Mouse (Mus musculus) midbrain, postnatal 0 days (tissue): ENCODE data around the gene Gm21954. TPM values are rescaled to one million over a fixed set of nuclear protein-coding genes. Genes with fewer than 3 reads are reported as not detected.

Experiments used
- ATAC-seq: fragments of 200-750 bp; cut with Nextera tagmentation; 2 replicates; pipeline ENCODE4 v1.8.0; 2017; ENCODE audit warnings: moderate number of reproducible peaks, mild to moderate bottlenecking, moderate TSS enrichment, moderate library complexity; ENCODE audit not compliant: low FRiP score
- DNase-seq: peaks from one replicate; pipeline ENCODE4 v3.0.0-alpha.2; 2015; ENCODE audit warnings: low spot score
- H3K27ac ChIP-seq: fragments of 300-500 bp; sonication (generic); 2 replicates; pipeline ENCODE4 v1.5.1; 2014; ENCODE audit warnings: low read depth, mild to moderate bottlenecking, low read length, mixed read lengths
- H3K27me3 ChIP-seq: fragments of 300-500 bp; sonication (generic); 2 replicates; pipeline ENCODE4 v1.6.1; 2014; ENCODE audit warnings: low read length, control low read depth, mixed read lengths; ENCODE audit not compliant: insufficient read depth
- H3K36me3 ChIP-seq: fragments of 300-500 bp; sonication (generic); 2 replicates; pipeline ENCODE4 v1.6.1; 2014; ENCODE audit warnings: low read length, control low read depth, mixed read lengths; ENCODE audit not compliant: insufficient read depth
- H3K4me1 ChIP-seq: fragments of 300-500 bp; sonication (generic); 2 replicates; pipeline ENCODE4 v1.6.1; 2014; ENCODE audit warnings: mild to moderate bottlenecking, control low read depth, antibody characterized with exemption, low read length, mixed read lengths; ENCODE audit not compliant: insufficient read depth
- H3K4me2 ChIP-seq: fragments of 300-500 bp; sonication (generic); 2 replicates; pipeline ENCODE4 v1.6.1; 2014; ENCODE audit warnings: low read depth, mild to moderate bottlenecking, low read length, mixed read lengths; ENCODE audit not compliant: poor library complexity, severe bottlenecking
- H3K4me3 ChIP-seq: fragments of 300-500 bp; sonication (generic); 2 replicates; pipeline ENCODE4 v1.5.1; 2014; ENCODE audit warnings: low read depth, mild to moderate bottlenecking, low read length, moderate library complexity
- H3K9ac ChIP-seq: fragments of 300-500 bp; sonication (generic); replicated peaks from 2 replicates; pipeline ENCODE4 v1.6.1; 2014; ENCODE audit warnings: mild to moderate bottlenecking, low read length, moderate library complexity, mixed read lengths; ENCODE audit not compliant: poor library complexity, severe bottlenecking
- H3K9me3 ChIP-seq: fragments of 300-500 bp; sonication (generic); 2 replicates; pipeline ENCODE4 v1.6.1; 2016; ENCODE audit warnings: low read length, control low read depth
- CTCF ChIP-seq: IDR thresholded peaks from 2 replicates; pipeline ENCODE4 v1.5.1; 2016; ENCODE audit warnings: antibody characterized with exemption, mild to moderate bottlenecking
- WGBS: fragments of 180-500 bp; shearing (Covaris S2); extraction: QIAGEN DNeasy Blood & Tissue Kit; methylation state at CpG from one replicate; pipeline ENCODE4 v1.1.7; 2014; 5-methylcytosine and 5-hydroxymethylcytosine counted together
- polyA plus RNA-seq: library from polyadenylated mRNA; unstranded; fragments of >200 nt; fragmentation: Nextera tagmentation; extraction: Ambion mirVana; gene quantifications from 2 replicates; pipeline ENCODE4 v1.2.1, GENCODE M21; 2015
- total RNA-seq: library from RNA; depleted of rRNA; stranded (reverse); fragments of >200 nt; gene quantifications from 2 replicates; pipeline ENCODE4 v1.2.3, GENCODE M21; 2014

The Gm21954 gene
- total and polyA plus RNA-seq, 2 experiments from 2014 or later: not detected

DNA sequence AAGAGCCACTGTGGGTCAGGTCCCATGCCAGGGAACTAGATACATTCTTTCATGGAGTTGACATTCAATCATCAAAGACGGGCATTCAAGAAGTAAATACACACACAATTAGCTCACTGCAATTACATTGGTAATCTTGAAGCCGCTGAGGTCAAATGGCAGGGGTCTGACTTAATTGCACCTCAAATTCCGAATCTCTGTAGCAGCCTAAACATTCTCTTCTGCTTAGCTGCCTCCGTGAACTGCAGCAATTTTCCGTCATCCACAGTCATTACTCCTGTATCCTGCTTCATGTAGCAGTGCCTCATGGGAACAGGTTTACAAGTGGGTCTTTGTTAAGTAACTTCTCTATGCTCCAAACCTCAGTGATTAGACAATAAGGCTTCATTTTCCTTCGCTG is 20.0 kb upstream of the Gm21954 start:
- H3K27ac ChIP-seq: no peak overlapping the region
- no peak overlapping the region for H3K4me3 ChIP-seq
- no peak for ATAC-seq
- WGBS: 64% methylated on average over 6 of the region's 6 CpGs
- DNase-seq: no peak
- peaks cover 25% of the 10 kb centered on the region; the same call in 1 of the 2 replicates for H3K36me3 ChIP-seq
- H3K9ac ChIP-seq: no peak overlapping the region
- no peaks in the 10 kb centered on the region for H3K4me1 ChIP-seq
- no peak overlapping the region for H3K4me2 ChIP-seq
- no peak for TF ChIP-seq CTCF
- H3K9me3 ChIP-seq: no peaks in the 10 kb centered on the region
- no peaks in the 10 kb centered on the region for H3K27me3 ChIP-seq

DNA sequence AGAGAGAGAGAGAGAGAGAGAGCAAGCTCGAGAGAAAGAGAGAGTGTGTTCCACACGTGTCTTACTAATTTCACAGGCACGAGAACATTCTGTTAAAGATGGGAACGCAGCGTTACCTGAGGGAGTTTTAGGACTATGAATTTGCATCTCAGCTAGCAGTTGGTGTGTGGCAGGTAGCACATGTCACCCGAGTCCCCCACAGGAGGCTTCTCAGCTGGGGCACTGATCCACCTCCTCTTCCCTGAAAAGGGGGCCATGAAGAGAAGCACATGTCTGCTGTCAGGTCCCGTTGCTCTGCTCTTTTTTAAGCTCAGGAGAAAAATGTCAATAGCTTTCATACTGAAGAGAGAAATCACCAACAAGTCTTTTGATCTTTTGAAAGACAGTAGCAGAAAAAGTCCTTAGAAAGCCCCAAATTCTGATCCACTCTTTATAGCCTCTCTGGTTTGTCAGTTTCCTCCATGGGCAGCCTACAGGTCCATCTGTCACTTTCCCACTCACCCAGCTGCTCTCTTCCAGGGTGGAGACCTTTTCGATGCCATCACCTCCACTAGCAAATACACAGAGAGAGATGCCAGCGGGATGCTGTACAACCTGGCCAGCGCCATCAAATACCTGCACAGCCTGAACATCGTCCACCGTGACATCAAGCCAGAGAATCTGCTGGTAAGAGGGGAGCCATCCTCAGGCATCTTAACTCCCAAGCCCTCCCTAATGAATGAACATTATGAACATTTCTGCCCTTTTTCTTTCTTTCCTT is 17.4 kb upstream of the Gm21954 start:
- Histone ChIP-seq H3K4me3 (no peak overlapping the region), H3K4me1 (no peaks in the 10 kb centered on the region), H3K9me3 (no peaks in the 10 kb centered on the region), H3K27ac (no peak overlapping the region), H3K27me3 (no peaks in the 10 kb centered on the region), H3K9ac (no peak overlapping the region), H3K4me2 (no peak overlapping the region), H3K36me3 (peaks cover 25% of the 10 kb centered on the region; the same call in 1 of the 2 replicates)
- ATAC-seq: no peak
- DNase-seq: peak; percentile 17
- 73% methylated on average over 12 of the region's 12 CpGs for WGBS
- TF ChIP-seq CTCF: no peak

DNA sequence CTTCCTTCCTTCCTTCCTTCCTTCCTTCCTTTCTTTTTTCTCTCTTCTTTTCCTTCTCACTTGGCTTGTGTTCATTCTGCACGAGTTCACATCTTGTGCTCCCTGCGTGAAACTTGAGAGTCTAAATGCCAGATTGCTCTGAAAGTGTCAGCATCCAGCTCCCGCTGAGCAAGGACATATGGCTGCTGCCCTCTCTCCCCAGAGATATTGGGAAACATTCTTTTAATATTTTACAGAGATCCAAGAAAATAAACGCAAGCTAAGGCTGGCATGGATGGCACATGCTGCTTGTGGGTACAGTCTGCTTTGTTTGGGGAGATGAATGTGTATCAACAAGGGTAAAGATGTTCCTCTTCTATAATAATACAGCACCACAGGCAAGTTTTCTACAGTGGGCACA is 11.3 kb upstream of the Gm21954 start:
- WGBS: 54% methylated on average over 4 of the region's 4 CpGs
- Histone ChIP-seq H3K4me1 (no peaks in the 10 kb centered on the region), H3K4me2 (no peak overlapping the region), H3K27me3 (no peaks in the 10 kb centered on the region), H3K27ac (no peak overlapping the region), H3K36me3 (peaks cover 15% of the 10 kb centered on the region; the same call in 1 of the 2 replicates), H3K9me3 (no peaks in the 10 kb centered on the region), H3K4me3 (no peak overlapping the region), H3K9ac (no peak overlapping the region)
- ATAC-seq (no peak), DNase-seq (peak; percentile 44)
- no peak for TF ChIP-seq CTCF

DNA sequence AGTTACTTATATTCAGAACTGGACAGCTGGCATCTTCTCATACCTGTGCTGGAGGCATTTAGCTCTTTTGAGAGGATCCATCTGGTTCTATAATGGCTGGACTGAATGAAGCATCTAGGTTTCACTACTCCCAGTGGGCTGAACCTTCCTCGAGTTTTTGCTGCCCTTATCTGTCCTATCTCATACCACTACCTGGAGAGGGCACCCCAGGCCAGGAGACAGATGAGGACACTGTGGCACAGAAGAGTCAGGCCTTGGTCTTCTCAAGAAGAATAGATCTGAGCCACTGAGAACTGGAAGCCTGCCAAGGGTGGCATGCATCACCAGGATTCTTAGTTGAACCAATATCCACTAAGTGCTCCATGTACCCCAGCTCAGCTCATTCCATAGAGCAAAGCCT is 9.1 kb upstream of the Gm21954 start:
- no peaks in the 10 kb centered on the region for H3K4me1 ChIP-seq
- H3K4me2 ChIP-seq: no peak overlapping the region
- H3K9me3 ChIP-seq: no peaks in the 10 kb centered on the region
- H3K9ac ChIP-seq: no peak overlapping the region
- no peak overlapping the region for H3K4me3 ChIP-seq
- H3K27me3 ChIP-seq: no peaks in the 10 kb centered on the region
- no peak for DNase-seq
- peaks cover 6% of the 10 kb centered on the region; the same call in 1 of the 2 replicates for H3K36me3 ChIP-seq
- 79% methylated on average over 1 of the region's 1 CpGs for WGBS
- H3K27ac ChIP-seq: no peak overlapping the region
- no peak for ATAC-seq
- no peak for TF ChIP-seq CTCF

DNA sequence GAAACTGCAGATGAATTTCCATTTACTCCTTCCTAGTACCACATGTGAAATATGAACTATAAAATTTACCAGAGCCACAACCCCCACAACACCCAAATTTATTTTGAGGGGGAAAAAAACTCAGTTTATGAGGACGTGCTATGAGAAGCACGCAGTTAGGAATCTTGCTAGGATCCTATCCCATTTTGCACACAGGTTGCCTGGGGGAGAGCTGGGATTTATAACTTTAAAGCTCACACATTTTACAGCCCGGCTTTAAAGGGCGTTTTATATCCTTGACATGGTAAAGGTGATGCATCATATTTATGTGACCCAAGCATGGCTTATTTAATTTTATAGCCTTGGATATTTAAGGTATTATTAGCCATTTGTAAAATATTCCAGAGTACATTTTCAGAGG is 7.3 kb upstream of the Gm21954 start:
- Histone ChIP-seq H3K4me3 (no peak overlapping the region), H3K9me3 (no peaks in the 10 kb centered on the region), H3K27me3 (no peaks in the 10 kb centered on the region), H3K4me1 (no peaks in the 10 kb centered on the region), H3K36me3 (peaks cover 6% of the 10 kb centered on the region; the same call in 1 of the 2 replicates), H3K9ac (no peak overlapping the region), H3K27ac (no peak overlapping the region), H3K4me2 (no peak overlapping the region)
- DNase-seq (no peak), ATAC-seq (no peak)
- WGBS: 82% methylated on average over 4 of the region's 4 CpGs
- TF ChIP-seq CTCF: no peak

DNA sequence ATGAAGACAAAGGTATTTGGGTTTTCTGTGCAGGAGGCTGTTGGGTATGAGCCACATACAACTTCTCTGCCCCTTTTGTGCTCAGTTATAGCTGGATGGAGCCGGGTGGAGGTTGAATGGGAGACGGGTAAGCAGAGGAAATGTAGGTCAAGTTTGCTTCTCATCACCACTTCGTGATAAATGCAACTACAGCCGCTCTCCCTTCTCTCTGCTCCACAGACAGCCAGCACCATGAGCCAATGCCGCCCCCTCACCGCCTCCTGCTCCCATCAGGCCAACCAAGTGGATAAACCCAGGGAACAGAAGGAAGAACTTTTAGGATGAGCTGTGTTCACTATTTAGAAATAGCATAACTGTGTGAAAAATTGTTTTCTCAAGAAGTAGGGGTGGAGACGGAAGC is 4.7 kb upstream of the Gm21954 start:
- H3K4me1 ChIP-seq: no peaks in the 10 kb centered on the region
- no peak for ATAC-seq
- no peak overlapping the region for H3K4me2 ChIP-seq
- no peak overlapping the region for H3K9ac ChIP-seq
- H3K4me3 ChIP-seq: no peak overlapping the region
- no peaks in the 10 kb centered on the region for H3K27me3 ChIP-seq
- WGBS: 86% methylated on average over 7 of the region's 7 CpGs
- H3K9me3 ChIP-seq: no peaks in the 10 kb centered on the region
- DNase-seq: no peak
- no peak overlapping the region for H3K27ac ChIP-seq
- peaks cover 6% of the 10 kb centered on the region; the same call in 1 of the 2 replicates for H3K36me3 ChIP-seq
- no peak for TF ChIP-seq CTCF
